Mouse (Mus musculus) retina, postnatal 1 day (tissue): ENCODE measurements at regions not wholly inside any gene's neighbourhood (a gene's known extent, or its start where the extent isn't known, plus 50 kb on each side); places are given as distances from the start of the nearest gene placed in this dataset.

Source experiments
- DNase-seq: peaks from one replicate; pipeline ENCODE4 v3.0.0-alpha.2; 2012

- DNase-seq = no peak
Measured at GRCm38 (mm10) chr8:113583801-113584200, 51.6 kb upstream of the Mon1b start.
